Mouse (Mus musculus) liver, embryonic 12.5 days (tissue): ENCODE results near the gene Cdk19. TPM values are rescaled to one million over a fixed set of nuclear protein-coding genes. Genes with fewer than 3 reads are reported as not detected.

Experiments
- ATAC-seq: fragments of 200-750 bp; cut with Nextera tagmentation; 2 replicates; pipeline ENCODE4 v1.8.0; 2017; ENCODE audit warnings: moderate number of reproducible peaks, mild to moderate bottlenecking, moderate library complexity
- H3K27ac ChIP-seq: fragments of 300-500 bp; sonication (generic); 2 replicates; pipeline ENCODE4 v1.5.1; 2016; ENCODE audit warnings: mild to moderate bottlenecking
- H3K27me3 ChIP-seq: fragments of 300-500 bp; sonication (generic); replicated peaks from 2 replicates; pipeline ENCODE4 v1.6.1; 2016; ENCODE audit warnings: mild to moderate bottlenecking, moderate library complexity
- H3K36me3 ChIP-seq: fragments of 300-500 bp; sonication (generic); 2 replicates; pipeline ENCODE4 v1.6.1; 2016; ENCODE audit warnings: mild to moderate bottlenecking, moderate library complexity
- H3K4me1 ChIP-seq: fragments of 300-500 bp; sonication (generic); 2 replicates; pipeline ENCODE4 v1.6.1; 2016
- H3K4me2 ChIP-seq: fragments of 300-500 bp; sonication (generic); 2 replicates; pipeline ENCODE4 v1.6.1; 2016; ENCODE audit warnings: mild to moderate bottlenecking, moderate library complexity
- H3K4me3 ChIP-seq: fragments of 300-500 bp; sonication (generic); 2 replicates; pipeline ENCODE4 v1.5.1; 2016; ENCODE audit warnings: mild to moderate bottlenecking, moderate library complexity
- H3K9ac ChIP-seq: fragments of 300-500 bp; sonication (generic); 2 replicates; pipeline ENCODE4 v1.6.1; 2016; ENCODE audit warnings: mild to moderate bottlenecking, moderate library complexity
- H3K9me3 ChIP-seq: fragments of 300-500 bp; sonication (generic); replicated peaks from 2 replicates; pipeline ENCODE4 v1.6.1; 2016; ENCODE audit warnings: mild to moderate bottlenecking, moderate library complexity
- WGBS: fragments of 180-500 bp; shearing (Covaris S2); methylation state at CpG from one replicate; pipeline ENCODE4 v1.1.7; 2016; ENCODE audit not compliant: insufficient replicate concordance; 5-methylcytosine and 5-hydroxymethylcytosine counted together
- polyA plus RNA-seq: library from polyadenylated mRNA; unstranded; fragments of >200 nt; fragmentation: Nextera tagmentation; extraction: Ambion mirVana; gene quantifications from 2 replicates; pipeline ENCODE4 v1.2.1, GENCODE M21; 2016

Gene Cdk19
- polyA plus RNA-seq, 1 experiment from 2014 or later = 4.4 TPM

- Histone ChIP-seq H3K27ac (no peak overlapping the region), H3K36me3 (peaks cover 20% of the 10 kb centered on the region; the same call in 1 of the 2 replicates), H3K9me3 (no peaks in the 10 kb centered on the region), H3K4me2 (no peak overlapping the region), H3K4me1 (peaks cover 12% of the 10 kb centered on the region; the same call in 1 of the 2 replicates), H3K27me3 (no peaks in the 10 kb centered on the region), H3K4me3 (no peak overlapping the region), H3K9ac (no peak overlapping the region)
- no peak for ATAC-seq
- WGBS = 55% methylated on average over 8 of the region's 8 CpGs
Measured at GRCm38 (mm10) chr10:40479621-40480193, 140.3 kb downstream of the Cdk19 start.

- no peaks in the 10 kb centered on the region for H3K27me3 ChIP-seq
- H3K9ac ChIP-seq = no peak overlapping the region
- peaks cover 15% of the 10 kb centered on the region; the same call in 1 of the 2 replicates for H3K36me3 ChIP-seq
- H3K4me2 ChIP-seq = no peak overlapping the region
- ATAC-seq = no peak
- no peak overlapping the region for H3K27ac ChIP-seq
- WGBS = 75% methylated on average over 3 of the region's 3 CpGs
- H3K9me3 ChIP-seq = no peaks in the 10 kb centered on the region
- H3K4me1 ChIP-seq = peaks cover 7% of the 10 kb centered on the region; the same call in 1 of the 2 replicates
- no peak overlapping the region for H3K4me3 ChIP-seq
Measured at GRCm38 (mm10) chr10:40481534-40481933, 142.2 kb downstream of the Cdk19 start.

- Histone ChIP-seq H3K9ac (no peak overlapping the region), H3K9me3 (no peaks in the 10 kb centered on the region), H3K4me3 (no peak overlapping the region), H3K27ac (no peak overlapping the region), H3K4me2 (no peak overlapping the region), H3K36me3 (peaks cover 14% of the 10 kb centered on the region; the same call in 1 of the 2 replicates), H3K27me3 (no peaks in the 10 kb centered on the region), H3K4me1 (peaks cover 4% of the 10 kb centered on the region; the same call in 1 of the 2 replicates)
- ATAC-seq = no peak
- 81% methylated on average over 6 of the region's 6 CpGs for WGBS
Measured at GRCm38 (mm10) chr10:40482285-40482684, 142.9 kb downstream of the Cdk19 start.

GRCm38 (mm10) chr10:40489086-40489796, 149.9 kb downstream of the Cdk19 start:
- ATAC-seq = no peak
- Histone ChIP-seq H3K27me3 (no peaks in the 10 kb centered on the region), H3K9ac (no peak overlapping the region), H3K4me2 (no peak overlapping the region), H3K27ac (no peak overlapping the region), H3K36me3 (no peaks in the 10 kb centered on the region), H3K9me3 (no peaks in the 10 kb centered on the region), H3K4me1 (no peaks in the 10 kb centered on the region), H3K4me3 (no peak overlapping the region)
- WGBS = 78% methylated on average over 6 of the region's 6 CpGs

GRCm38 (mm10) chr10:40491131-40491530, 151.8 kb downstream of the Cdk19 start:
- ATAC-seq = no peak
- no peak overlapping the region for H3K27ac ChIP-seq
- WGBS = 66% methylated on average over 7 of the region's 7 CpGs
- no peak overlapping the region for H3K4me3 ChIP-seq
- H3K9ac ChIP-seq = no peak overlapping the region
- no peaks in the 10 kb centered on the region for H3K36me3 ChIP-seq
- H3K27me3 ChIP-seq = no peaks in the 10 kb centered on the region
- no peak overlapping the region for H3K4me2 ChIP-seq
- H3K4me1 ChIP-seq = no peaks in the 10 kb centered on the region; the same call in 1 of the 2 replicates
- H3K9me3 ChIP-seq = no peaks in the 10 kb centered on the region

- H3K27ac ChIP-seq = no peak overlapping the region
- no peaks in the 10 kb centered on the region for H3K36me3 ChIP-seq
- no peak for ATAC-seq
- peaks cover 3% of the 10 kb centered on the region for H3K4me1 ChIP-seq
- H3K27me3 ChIP-seq = no peaks in the 10 kb centered on the region
- no peak overlapping the region for H3K4me3 ChIP-seq
- WGBS = 72% methylated on average over 10 of the region's 10 CpGs
- no peak overlapping the region for H3K4me2 ChIP-seq
- no peaks in the 10 kb centered on the region for H3K9me3 ChIP-seq
- no peak overlapping the region for H3K9ac ChIP-seq
Measured at GRCm38 (mm10) chr10:40491748-40492147, 152.4 kb downstream of the Cdk19 start.

GRCm38 (mm10) chr10:40494181-40495162, 155.1 kb downstream of the Cdk19 start:
- WGBS = 64% methylated on average over 9 of the region's 9 CpGs
- no peaks in the 10 kb centered on the region for H3K9me3 ChIP-seq
- no peaks in the 10 kb centered on the region for H3K36me3 ChIP-seq
- no peaks in the 10 kb centered on the region for H3K27me3 ChIP-seq
- peaks cover 26% of the 10 kb centered on the region for H3K4me1 ChIP-seq
- ATAC-seq = peak; percentile 8; the same call in 1 of the 2 replicates
- H3K4me2 ChIP-seq = no peak overlapping the region
- no peak overlapping the region for H3K4me3 ChIP-seq
- no peak overlapping the region for H3K27ac ChIP-seq
- H3K9ac ChIP-seq = no peak overlapping the region

GRCm38 (mm10) chr10:40497301-40498041, 158.1 kb downstream of the Cdk19 start:
- Histone ChIP-seq H3K4me1 (peaks cover 41% of the 10 kb centered on the region), H3K9me3 (no peaks in the 10 kb centered on the region), H3K27me3 (no peaks in the 10 kb centered on the region), H3K9ac (no peak overlapping the region), H3K4me2 (no peak overlapping the region), H3K4me3 (no peak overlapping the region), H3K36me3 (no peaks in the 10 kb centered on the region), H3K27ac (peak overlapping the region; percentile 60)
- ATAC-seq = no peak
- WGBS = 41% methylated on average over 9 of the region's 9 CpGs

GRCm38 (mm10) chr10:40498426-40498825, 159.1 kb downstream of the Cdk19 start:
- no peaks in the 10 kb centered on the region for H3K27me3 ChIP-seq
- no peak overlapping the region for H3K27ac ChIP-seq
- no peaks in the 10 kb centered on the region for H3K36me3 ChIP-seq
- peaks cover 41% of the 10 kb centered on the region for H3K4me1 ChIP-seq
- no peak overlapping the region for H3K4me3 ChIP-seq
- WGBS = 67% methylated on average over 4 of the region's 4 CpGs
- no peaks in the 10 kb centered on the region for H3K9me3 ChIP-seq
- H3K4me2 ChIP-seq = no peak overlapping the region
- H3K9ac ChIP-seq = no peak overlapping the region
- ATAC-seq = no peak

- Histone ChIP-seq H3K9me3 (no peaks in the 10 kb centered on the region), H3K4me2 (peak overlapping the region; percentile 38), H3K27me3 (no peaks in the 10 kb centered on the region), H3K4me3 (no peak overlapping the region), H3K36me3 (no peaks in the 10 kb centered on the region), H3K27ac (peak overlapping the region; percentile 69), H3K9ac (peak overlapping the region; percentile 13; the same call in 1 of the 2 replicates), H3K4me1 (peaks cover 41% of the 10 kb centered on the region)
- ATAC-seq = peak; percentile 67
- WGBS = 24% methylated on average over 18 of the region's 18 CpGs
Measured at GRCm38 (mm10) chr10:40499314-40500252, 160.2 kb downstream of the Cdk19 start.
